Mouse (Mus musculus): ENCODE data around the gene Avil.

Avil gene

DNA sequence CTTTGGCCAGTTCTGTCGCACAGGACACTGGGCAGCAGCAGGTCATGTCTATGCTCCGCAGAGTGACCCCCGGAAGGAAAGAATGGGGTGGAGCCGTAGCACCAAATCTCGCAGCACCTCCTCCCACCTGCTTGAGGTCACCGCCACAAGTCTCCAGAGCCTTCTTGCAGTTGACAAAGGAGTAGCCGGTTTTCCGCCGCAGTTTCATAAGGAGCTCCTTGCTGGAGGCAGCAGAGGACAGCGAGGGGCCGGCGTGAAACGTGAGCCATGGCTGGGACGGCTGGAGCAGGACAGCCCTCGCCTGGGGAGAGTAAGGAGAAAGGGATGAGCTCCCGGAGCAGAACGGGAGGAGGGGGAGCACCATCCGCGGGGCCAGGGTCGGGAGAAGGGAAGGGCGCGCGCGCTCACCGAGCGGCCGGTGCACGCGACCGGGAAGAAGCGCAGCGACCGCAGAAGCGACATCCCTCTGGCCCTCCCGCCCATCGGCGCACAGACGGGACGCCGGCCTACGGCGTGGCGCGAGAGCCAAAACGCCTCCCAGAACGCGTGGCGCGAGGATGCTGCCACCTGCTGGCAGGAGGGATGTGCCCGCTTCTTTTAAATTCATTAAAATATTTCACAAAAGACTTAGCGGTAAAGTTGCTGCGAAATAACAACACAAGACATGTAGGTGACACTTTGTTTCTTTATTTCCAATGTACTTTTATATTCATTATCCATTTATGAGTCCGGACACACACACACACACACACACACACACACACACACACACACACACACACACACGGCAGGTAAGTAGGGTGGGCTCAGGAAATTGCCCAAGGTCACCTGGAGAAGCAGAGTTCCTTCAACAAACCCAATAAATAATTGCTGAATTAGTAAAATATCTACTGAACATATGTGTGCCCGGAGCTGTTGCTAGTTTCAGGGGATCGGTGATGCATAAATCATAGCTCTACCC lies 30.1 kb downstream of the Avil start, which contains the start of gene Tsfm:
Gene Tsfm, minus strand, starts transcription at position 505 of the 961 bp plus-strand sequence.
- peak; percentile 95 for DNase-seq (ENCODE audit: low spot score)

DNA sequence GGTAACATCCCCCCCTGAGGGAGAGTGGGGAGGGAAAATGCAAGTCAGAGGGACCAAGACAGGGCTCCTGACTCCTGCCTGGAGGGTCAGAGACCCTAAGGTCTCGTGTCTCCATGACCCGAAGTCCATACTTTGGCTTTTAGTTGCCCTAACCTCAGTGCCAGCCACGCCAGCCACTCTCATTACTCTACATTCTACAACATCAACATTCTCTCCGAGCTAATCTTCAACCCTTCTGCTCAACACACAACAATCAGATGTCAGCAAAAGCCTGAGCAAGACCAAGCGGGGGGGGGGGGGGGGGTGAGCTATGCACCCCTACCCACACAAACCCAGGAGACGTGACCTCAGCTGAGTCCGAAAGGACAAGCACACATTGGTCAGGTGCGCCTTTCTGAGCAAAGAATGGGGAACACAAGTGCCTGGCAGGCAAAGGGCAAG lies 32.8 kb downstream of the Avil start:
- no peak for DNase-seq (ENCODE audit: low spot score)

DNA sequence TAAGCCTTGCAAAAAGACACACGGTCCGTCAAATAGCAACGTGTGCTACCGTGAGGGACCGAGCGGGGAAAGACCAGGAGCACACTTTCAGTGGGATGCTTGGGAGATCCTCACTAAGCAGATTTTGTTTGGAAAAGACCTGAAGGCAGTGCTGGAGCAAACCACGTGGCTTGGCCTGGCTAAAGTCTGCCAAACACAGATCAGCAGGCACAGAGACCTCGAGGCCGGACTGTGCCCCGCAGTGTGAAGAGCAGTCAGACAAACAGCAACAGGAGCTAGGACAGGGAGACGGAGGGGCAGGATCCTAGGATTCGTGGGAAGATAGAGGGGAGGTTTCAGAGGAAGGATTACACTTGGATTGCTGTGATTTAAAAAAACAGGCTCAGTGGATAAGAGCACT lies 35.8 kb downstream of the Avil start:
- no peak for DNase-seq (ENCODE audit: low spot score)

DNA sequence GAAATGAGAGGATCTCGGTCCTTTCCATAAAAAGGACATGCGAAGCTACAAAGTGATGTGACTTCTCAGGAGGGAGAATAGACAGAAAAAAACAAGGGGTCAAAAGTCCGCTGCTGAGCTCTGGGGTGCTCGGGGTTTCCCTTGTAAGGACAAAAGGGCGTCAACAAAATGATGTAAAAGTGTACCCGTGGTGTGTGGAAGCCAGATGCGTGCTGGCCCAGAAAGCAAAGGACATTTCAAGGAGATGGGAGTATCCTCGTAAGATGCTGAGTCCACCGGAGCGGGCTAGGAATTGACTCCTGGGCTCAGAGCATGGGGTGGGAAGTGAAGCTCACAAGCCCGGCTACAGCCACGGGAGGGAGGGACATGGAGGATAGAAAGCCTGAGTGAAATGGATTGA lies 37.1 kb downstream of the Avil start:
- no peak for DNase-seq (ENCODE audit: low spot score)

DNA sequence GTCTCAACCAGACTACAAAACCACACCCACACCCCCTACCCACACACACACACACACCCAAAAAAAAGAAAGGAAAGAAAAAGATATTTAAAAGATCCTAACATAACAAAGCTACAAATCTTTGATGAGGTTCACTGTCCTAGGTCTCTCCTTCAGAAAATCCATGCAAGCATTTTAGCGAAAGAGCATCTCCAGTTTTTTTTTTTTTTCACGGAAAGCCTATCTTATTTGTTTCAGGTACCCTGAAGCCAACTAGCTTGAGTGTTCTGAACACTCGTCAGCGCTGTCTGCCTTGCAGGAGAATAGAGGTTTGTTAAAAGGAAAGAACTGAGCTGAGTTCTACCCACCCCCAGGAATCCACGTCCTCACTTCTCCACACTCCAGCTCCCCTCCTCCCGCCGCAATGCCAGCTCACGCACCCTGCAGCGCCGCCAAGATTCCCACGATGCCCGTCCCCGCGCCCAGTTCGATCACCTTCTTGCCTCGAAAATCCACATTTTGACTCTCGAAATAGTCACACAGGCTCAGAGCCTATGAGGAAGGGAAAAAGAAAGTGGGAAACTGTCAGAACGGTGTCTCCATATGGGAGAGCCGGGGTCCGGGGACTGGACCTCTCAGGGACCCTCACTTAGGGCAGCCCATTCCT lies 40.2 kb downstream of the Avil start:
- DNase-seq (ENCODE audit: low spot score): peak; percentile 34

DNA sequence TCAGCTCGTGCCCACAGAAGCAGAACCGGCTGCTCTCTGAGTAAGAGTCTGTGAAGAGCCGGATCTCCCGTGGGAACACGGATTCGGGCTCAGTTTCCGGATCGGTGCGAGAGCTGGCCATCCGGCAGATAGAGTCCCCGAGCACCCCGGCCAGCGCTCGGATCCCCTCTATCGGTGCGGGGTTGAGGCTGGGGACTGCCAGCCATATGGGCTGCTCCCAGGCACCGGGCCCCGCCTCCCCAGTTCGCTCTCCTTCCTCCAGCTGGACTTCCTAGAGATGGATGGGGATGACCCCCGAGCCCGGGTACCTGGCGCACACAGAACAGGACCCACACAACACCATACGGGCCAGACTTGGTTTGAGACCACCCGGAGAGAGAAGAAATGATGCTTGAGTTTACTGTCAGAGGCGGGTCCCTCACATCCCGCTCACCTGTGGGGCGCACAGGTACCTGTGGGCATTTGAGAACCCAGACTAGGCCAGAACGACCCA lies 40.8 kb downstream of the Avil start, which contains the start of the genes Mettl1 and Eef1akmt3:
Gene Mettl1, plus strand, starts transcription at position 141 of the 493 bp plus-strand sequence.
Gene Eef1akmt3, minus strand, starts transcription at position 240 of the 493 bp plus-strand sequence.
- peak; percentile 64 for DNase-seq (ENCODE audit: low spot score)

DNA sequence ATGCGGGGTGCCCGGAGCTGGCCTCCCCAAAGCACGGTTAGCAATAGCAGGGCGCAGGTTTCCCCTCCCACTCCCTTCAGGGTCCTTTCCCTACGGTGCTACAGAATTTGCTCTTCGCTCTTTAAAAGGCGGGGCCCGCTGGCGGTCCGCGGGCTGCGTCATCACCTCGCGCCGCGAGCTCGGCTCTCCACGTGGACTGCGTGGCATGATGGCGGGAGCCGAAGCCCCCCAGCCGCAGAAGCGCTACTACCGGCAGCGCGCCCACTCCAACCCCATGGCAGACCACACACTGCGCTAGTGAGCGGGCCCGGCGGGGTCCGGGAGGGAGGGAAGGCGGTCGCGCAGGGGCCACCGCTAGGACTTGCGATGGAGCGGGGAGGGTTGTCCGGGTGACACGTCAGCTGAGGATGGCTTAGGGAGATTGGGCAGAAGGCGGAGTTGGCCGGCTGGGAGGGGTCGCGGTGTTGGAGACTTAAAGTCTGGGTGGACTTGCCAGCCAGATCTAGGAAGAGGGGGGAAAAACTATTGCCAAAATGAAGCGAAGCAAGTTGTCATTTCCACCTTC lies 41.3 kb downstream of the Avil start:
- peak; percentile 93 for DNase-seq (ENCODE audit: low spot score)

DNA sequence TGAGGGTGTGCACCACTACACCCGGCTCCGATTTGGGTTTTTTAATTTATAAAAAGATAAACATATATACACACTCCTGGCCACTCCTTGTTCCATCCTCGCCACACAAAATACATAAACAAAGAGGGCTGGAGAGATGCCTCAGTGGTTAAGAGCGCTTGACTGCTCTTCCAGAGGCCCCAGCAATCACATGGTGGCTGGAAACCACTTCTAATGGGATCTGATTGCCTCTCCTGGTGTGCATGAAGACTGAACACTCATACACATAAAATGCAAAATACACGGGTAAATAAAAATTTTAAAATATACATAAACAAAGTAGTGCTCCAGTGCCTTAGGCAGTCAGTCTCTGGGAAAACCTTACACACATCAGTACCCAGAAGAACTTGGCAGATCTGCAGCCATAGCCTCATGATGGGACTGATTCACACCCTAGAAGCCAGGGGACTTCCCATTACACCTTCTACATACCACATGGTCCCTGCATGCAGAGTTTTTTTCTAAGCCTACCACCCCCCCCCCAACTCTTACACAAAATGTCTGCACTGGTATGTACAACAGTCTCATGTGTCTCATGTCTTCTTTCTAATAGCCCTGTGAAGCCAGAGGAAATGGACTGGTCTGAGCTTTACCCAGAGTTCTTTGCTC lies 42.1 kb downstream of the Avil start:
- no peak for DNase-seq (ENCODE audit: low spot score)

DNA sequence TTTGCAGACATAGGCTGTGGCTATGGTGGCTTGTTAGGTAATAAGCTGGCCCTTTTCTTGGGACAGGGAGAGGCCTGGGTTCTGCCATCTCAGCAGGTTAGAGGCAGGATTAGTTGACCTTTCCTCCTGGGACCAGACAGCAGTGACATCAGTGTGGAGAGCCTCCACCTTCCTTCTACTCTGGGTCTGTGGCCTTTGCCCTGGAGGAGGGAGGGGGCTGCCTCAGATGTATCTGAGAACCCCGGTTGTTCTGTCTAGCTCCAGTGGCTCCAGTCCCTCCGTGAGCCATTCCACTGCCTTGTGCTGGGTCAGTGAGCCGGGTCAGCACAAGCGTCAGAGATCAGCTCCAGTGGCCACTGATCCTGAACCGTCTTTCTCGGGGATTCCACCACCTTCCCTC lies 42.7 kb downstream of the Avil start:
- DNase-seq (ENCODE audit: low spot score): no peak

DNA sequence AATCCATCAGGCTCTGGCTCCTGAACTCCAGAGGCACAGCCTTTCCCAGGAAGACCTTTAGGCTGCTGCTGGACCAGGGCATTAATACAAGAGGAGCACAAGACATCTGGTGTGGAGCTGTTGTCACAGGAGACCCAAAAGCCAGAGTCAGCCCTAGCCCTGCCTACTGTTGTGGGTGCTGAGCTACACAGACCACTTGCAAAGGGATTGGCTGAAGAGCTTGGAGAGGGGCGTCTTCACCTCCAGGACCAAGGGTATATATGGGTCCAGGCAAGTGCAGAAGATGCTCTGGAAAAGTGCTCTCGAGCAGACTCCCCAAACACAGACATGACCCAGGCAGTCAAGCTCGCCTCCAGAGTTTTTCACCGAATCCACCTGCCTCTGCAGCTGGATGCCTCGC lies 47.4 kb downstream of the Avil start, which contains the start of gene Cyp27b1:
Gene Cyp27b1, plus strand, starts transcription at position 297 of the 400 bp plus-strand sequence.
- no peak for DNase-seq (ENCODE audit: low spot score)

DNA sequence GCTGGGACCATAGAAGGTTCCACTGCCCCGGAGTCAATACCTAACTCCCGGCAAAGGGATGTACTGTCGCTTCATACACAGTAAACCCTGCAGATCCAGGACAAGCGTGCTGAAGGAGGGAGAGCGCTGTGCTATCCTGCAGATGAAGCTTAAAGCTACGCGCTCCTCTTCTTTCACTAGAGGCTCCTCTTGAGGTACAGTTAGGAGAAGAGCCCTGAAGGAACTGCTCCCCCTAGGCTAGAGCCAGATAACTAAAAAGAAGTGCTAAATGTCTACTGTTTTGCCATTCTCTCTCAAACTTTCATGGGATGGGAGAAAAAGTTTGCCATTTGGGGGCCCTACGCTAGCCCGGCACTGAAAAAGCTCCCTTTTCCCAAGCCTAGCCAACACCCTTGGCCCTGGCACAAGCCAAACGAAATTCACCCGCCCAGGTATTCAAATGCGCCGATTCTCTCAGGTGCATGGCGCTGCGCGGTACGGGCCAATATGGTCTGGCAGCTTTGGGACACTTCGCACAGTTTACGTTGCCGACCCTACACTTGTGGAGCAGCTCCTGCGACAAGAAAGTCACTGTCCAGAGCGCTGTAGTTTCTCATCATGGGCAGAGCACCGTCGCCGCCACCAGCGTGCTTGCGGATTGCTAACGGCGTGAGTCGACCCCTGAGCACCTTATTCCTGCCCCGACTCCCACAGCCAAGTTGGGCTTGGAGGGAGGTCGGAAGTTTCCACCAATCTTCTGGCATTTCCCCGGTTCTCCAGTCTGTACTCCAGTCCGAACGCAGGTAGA lies 48.3 kb downstream of the Avil start:
- peak; percentile 18 for DNase-seq (ENCODE audit: low spot score)

DNA sequence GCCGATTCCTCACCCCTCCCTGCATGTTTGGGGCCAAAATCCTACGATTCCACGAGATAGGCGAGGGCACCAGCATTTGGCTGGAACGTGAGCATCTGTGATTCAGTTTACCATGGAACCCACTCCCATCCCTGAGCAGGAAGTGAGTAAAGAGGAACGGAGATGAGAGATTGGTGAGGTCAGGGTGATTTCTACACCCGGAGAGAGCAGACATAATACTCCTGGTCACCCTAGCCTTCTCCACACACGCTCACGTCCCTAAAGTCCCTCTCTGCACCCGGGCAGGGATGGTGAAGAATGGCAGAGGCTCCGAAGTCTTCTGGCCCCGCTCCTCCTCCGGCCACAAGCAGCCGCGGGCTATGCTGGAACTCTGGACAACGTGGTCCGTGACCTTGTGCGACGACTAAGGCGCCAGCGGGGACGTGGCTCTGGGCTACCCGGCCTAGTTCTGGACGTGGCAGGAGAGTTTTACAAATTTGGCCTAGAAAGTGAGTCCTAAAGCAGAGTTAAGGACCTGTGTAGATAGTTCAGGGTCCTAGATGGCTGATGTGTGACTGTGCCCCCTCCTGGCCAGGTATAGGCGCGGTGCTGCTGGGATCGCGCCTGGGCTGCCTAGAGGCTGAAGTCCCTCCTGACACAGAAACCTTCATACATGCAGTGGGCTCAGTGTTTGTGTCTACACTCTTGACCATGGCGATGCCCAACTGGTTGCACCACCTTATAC lies 49.0 kb downstream of the Avil start:
- DNase-seq (ENCODE audit: low spot score): peak; percentile 14

DNA sequence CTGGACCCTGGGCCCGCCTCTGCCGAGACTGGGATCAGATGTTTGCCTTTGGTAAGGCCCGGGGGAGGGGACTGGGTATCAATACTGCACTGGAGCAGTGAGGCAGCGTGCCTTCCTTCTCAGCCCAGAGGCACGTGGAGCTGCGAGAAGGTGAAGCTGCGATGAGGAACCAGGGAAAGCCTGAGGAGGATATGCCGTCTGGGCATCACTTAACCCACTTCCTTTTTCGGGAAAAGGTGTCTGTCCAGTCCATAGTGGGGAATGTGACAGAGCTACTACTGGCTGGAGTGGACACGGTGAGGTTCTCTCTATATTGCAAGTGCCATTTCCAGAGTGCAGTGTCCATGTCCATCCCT lies 49.6 kb downstream of the Avil start:
- DNase-seq (ENCODE audit: low spot score): no peak

DNA sequence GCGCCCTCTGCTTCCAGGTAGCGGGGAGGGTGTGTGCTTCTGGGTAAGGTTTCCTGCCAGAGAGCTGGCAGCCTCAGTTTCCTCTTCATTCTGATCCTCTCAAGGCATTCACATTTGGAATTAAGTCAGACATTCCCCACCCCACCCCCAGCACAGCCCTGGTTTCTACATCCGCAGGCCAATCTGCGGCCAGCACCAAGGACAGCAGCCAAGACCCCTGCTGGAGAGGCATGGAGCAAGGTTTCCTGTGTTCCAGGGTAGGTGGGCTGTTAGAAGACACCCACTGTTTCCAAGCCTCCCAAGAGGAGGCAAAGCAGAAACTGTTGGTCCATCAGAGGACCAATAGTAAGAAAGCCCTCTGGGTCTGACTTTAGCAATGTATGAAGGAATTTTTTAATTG lies 54.1 kb downstream of the Avil start:
- DNase-seq (ENCODE audit: low spot score): no peak

DNA sequence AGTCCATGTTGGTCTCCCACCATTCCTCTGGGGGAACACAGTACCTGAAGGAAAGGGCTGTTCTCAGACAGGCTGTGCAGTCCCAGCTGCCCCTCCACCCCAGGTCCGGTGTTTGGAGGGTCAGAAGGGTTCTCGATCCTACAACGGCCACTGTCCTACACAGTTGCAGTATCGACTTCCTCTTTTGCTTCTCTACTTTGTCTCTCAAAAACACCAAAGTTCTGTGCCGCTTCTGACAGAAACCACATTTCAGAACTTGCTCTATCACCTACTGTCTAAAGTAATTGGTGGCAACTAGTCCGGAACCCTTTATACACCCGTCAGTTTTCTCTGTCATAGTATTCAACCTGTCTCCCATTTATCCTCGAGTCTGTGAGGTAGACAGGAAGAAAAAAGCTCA lies 54.9 kb downstream of the Avil start:
- DNase-seq (ENCODE audit: low spot score): no peak

DNA sequence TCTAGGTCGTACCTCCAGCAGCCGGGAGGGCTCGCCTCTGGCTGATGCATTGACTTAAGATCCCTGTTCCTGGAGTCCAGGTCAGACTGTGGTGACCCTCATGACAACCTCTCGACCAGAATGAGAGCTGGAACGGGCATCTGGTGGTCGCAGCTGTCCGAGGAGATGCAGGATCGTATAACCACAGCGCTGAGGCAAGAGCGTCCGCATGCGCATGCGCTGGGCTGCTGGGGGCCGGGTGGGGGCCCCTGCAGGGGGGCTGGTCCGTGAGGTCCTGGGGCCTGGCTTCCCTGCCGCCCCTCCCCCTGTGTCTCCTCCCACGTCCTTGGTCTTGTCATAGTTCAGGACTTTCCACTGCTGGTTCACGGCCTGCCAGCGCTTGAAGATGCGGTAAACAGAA lies 56.0 kb downstream of the Avil start:
- no peak for DNase-seq (ENCODE audit: low spot score)

DNA sequence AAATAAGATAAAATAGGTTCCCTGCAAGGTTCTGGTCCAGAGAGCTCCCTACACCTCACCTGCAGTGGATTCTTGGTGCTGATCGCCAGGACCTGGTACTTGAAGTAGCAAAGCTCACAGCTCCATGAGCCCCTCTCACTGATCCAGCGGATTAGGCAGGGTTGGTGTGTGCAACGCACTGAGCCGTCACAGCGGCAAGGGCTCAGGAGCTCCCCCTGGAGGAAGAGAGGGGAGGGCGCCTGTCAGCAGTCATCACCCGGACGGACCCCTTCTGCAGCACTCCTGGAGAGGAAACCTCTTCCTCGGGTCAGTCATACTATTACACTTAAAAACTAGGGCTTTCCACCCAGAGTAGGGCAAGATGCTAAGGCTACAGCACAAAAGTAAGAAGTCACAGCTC lies 57.7 kb downstream of the Avil start:
- DNase-seq (ENCODE audit: low spot score): peak; percentile 92

DNA sequence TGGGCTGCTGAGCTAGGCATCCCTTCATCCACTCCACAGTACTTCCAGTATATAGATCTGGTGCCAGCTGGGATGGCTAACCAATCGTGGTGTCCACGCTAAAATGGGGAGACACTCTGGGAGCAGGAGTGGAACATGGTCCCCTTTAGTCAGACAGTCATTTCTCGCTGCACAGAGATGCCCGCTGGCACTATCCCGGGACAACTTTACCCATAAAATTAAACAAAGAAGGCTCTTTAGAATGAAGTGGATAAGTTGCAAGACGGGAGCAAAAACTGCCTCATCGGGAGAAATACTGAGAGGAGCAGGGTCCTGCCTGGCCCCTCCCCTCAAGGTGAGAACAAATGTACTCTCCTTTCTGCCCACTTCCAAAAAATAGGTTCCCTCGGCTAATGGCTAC lies 58.2 kb downstream of the Avil start:
- DNase-seq (ENCODE audit: low spot score): no peak

DNA sequence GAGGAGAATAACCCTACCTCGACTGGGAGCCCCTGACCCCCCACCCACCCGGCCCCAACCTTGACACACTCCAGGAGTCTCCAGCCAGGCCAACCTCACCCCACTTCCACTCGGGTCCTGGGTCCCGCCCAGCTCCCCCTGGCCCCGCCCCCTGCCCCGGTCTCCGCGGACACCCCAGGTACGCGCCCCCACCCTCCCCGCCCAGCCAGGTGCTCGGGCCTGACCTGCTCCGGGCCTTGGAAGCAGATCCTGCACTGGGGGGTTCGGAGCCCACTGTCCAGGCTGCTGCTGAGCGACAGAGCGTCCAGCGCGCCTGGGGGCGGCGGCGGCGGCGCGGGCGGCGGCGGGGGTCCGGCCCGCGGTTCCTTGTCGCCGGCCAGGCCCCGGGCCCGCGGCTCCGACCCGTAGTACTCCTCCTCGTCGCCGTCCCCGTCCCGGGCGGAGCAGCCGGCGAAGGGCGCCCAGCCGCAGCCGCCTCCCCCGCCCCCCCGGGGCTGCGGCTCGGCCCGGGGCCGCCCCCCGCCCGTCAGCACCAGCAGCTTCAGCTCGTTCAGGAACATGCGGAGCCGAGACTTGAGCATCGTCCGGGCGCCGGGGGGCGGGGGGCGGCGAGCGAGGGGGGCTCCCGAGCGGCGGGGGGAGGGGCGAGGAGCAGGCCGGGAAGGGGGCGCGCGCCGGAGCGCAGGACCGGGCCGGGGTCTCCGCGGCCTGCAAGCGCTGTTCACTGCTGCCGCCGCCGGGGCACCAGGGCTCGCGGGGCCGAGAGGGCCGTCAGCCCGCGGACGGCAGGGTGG lies 58.9 kb downstream of the Avil start:
- peak; percentile 40 for DNase-seq (ENCODE audit: low spot score)
